Mouse (Mus musculus) neutrophil, adult 5-6 weeks (primary cell): Measurements from ENCODE around the gene Slc41a3. TPM values are rescaled to one million over a fixed set of nuclear protein-coding genes. Genes with fewer than 3 reads are reported as not detected.

Experiments
- ATAC-seq: fragments of 151-379, 151-347 bp; 2 replicates; pipeline ENCODE4 v1.8.0; 2017; ENCODE audit warnings: mild to moderate bottlenecking, moderate TSS enrichment; ENCODE audit not compliant: insufficient number of reproducible peaks, poor library complexity, low FRiP score, severe bottlenecking; ENCODE audit errors: extremely low read depth
- total RNA-seq: library from RNA; stranded (forward); fragments of 200-1000 nt; gene quantifications from 2 replicates; pipeline ENCODE4 v1.2.3, GENCODE M21; 2017

Gene Slc41a3
- total RNA-seq, 1 experiment from 2014 or later, result 2.2 TPM

DNA sequence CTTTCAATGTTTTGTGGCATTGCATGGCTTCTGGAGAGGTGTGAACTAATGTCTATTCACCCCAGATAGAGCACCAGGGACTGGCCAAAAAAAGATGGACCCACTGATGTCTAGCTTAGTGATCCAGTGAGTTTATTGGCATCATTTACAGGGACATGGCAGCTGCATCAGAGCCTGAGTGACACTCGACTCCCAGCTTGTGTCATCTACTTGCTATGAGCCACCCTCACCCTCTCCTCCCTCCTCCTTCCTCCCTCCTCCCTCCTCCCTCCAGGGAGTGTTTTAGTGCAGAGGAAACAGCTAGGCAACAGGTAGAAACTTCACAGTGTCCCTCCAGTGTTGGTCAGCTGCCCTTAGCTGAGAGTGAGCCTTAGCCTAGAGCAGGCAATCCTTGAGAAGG is 9.6 kb upstream of the Slc41a3 start:
- no peak for ATAC-seq

DNA sequence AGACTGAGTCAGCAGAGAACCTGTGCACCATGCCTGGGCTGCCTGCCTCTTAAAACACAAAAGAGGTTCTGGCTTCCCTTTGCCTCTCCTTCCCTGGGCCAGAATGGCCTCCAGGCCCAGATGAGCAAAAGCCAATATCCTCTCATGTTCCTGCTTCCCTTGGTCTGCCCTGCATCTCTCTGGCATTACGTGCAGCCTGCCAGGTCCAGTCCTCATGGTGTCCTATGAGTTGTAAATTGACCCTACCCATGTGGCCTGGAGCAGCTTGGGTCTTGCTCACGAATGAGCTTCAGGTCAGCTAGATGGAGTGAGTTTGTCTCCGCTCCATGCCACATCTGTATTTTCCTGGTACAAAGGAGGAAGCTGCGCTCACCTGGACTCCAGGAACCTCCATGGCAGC is 7.5 kb upstream of the Slc41a3 start:
- ATAC-seq, result no peak

DNA sequence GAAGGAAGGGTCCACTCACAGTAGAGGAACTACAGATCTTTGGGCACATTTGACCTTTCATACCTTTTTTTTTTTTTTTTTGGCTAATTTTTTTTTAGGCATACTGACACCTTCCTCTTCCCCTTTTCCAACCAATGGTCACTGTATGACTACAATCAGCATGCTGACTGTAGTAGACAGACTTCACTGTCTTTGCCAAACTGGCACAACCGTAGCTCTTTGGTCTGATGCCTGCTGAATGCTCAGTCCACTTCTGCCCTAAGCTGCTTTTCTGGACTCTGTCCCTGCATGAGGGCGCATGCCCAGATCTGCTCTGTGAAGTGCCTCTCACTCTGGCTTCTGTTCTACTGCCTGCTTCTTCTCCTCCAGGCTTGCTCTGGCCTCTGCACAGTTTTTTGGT is 6.9 kb upstream of the Slc41a3 start:
- ATAC-seq, result no peak

DNA sequence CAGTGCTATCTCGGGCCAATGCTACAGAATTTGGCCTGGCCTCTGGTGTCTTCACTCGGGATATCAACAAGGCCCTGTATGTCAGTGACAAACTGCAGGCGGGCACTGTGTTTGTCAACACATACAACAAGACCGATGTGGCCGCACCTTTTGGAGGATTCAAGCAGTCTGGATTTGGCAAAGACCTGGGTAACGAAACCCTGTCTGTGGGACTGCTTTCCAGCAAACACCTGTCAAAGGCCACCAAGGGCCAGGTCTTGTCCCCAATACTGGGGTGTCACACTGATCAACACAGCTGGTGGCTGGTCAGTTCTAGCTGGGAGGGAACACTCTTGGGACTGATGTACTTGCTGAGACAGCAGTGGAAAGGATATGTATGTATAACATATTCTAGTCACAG is 6.3 kb upstream of the Slc41a3 start:
- no peak for ATAC-seq

DNA sequence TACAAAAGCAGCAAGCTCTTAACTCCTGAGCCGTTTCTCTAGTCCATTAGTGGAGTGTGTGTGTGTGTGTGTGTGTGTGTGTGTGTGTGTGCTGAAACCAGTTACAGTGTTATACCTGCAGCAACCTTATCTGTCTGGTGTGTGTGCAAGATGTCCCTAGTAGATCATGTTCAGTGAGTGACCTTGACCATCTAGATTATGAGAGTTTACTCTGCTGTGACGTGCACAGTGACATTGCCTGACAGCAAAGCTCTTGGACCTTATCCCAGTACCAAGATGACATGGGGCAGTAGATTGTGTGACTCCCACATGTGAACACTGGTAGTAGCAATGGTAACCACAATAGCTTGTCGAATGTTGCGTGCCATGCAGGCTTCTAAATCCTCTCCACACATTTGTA is 4.2 kb upstream of the Slc41a3 start:
- ATAC-seq, result no peak

DNA sequence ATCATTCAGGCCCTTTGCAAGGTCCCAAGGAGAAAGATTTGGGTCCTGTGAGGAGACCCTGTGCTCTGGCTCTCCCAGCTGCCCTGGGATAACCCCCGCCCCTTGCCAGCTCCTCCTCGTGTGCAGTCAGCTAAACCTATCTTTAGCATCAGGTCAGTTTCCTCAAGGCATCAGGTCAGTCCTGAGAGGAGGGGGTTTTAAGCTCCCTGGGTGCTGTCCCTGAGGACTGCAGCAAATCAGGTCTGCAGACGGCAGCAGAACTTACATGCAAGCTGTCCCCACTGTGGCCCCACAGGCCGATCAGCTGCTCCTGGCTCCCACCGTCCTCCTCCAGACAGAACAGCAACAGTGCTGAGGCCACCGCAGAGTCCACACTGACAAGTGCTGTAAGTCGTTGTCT is 2.8 kb upstream of the Slc41a3 start:
- no peak for ATAC-seq

DNA sequence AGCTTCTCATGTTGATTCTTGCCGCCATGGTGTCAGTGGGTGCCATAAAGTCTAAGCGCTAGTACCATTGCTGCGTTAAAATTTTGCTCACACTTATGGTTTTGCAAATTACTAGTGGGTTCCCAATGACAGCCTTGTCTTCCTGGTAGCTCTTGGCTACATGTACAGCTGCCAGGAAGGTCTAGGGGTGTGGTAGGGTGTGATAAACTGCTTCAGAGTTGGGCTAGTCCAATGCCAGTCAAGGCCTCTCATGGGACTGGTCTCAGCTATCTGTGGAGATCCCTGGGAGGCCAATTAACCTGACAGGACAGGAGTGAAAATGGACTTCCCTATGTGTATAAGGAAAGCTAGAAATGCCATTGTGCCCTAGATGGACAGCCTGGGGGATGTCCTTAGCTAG is 2.2 kb upstream of the Slc41a3 start:
- no peak for ATAC-seq

DNA sequence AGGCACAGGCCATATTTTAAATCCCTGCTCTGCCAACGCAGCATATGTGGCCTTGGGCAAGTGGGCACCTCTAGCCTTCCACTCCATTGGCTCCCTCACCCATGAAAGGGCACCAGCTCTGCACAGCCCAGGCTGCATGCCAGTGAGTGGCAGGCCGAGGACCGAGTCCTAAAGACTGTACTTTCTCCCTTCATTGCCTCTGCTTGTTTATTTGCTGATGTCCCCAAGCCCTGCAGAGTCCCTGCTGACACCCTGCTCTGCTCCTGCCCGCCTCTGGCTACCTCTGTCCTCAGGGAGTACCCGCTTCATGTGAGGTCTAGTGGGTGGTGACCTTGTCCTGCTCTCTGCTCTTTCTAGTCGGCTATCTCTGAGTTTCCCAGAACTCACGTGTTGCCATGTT is 1.4 kb upstream of the Slc41a3 start:
- no peak for ATAC-seq

DNA sequence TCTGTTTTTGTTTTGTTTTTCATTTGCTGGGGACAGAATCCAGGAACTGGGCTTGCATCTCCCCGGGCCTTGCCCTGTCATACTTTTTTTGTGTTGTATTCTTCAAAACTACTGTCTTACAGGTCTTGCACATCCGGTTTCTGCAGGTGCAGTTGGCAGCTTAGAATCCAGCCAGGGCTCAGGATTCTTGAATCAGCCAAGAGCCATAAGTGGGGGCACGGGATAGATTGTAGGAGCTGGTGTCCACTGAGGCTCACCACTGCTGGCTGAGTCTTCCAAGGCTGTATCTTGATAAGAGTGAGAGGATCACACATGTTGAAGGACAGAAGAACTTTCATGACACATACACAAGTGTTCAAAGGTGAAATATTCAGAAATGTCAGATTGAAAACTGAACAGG is 395 bp upstream of the Slc41a3 start:
- no peak for ATAC-seq

DNA sequence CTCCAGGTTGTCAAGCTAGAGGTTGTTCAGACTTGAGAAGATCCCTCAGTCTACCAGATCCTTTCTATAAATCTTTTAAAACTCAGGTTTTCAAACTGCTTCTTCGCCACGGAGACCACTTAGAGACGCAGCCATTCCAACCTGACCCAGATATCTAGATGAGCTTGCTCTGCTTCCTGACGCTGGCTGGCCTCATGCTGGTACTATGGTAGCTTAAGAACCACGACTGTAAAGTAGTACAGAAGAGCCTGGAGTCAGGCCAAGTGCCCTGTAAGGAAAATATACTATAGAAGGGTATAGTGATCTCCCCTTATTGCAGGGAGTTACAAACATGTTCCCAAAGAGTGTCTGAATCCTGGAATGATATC is 757 bp downstream of the Slc41a3 start:
- ATAC-seq, result no peak

DNA sequence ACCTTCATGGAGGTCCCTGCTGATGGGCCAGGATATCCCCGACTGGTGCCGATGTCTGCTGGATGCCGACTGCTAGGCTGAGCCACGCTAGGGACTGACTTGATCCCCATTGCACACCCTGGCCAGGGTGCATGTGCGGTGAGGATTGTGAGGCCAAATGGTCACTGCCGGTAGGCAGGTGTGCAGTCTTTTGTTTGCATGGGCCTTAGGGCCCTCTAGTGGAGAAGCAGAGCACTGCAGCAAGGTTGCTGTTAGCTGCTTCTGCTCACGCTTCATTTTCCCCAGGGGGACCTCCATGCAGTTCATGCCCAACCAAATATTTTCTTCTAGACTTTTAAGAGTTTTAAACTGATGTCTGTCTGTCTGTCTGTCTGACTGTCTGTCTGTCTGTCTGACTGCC is 2.0 kb downstream of the Slc41a3 start:
- peak; percentile 53; the same call in 1 of the 2 replicates for ATAC-seq

DNA sequence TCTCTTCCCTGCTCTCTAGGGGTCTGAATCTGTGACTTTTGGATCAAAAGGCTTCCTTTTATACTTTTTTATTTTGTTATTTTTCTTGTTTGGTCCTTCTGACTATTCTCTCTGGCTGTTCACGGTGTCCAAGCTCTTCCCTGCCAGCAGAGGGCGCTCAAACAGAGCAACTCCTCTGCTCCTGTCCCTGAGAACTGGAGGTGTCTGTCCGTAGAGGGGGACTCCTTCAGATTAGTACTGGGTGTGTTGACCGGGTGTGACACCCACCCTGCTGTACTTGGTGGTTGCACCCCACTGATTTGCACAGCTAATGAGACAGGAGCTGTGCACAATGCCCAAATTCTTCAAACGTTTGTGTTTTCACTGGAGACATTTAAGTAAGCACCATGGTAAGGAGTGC is 2.7 kb downstream of the Slc41a3 start:
- peak; percentile 45; the same call in 1 of the 2 replicates for ATAC-seq

DNA sequence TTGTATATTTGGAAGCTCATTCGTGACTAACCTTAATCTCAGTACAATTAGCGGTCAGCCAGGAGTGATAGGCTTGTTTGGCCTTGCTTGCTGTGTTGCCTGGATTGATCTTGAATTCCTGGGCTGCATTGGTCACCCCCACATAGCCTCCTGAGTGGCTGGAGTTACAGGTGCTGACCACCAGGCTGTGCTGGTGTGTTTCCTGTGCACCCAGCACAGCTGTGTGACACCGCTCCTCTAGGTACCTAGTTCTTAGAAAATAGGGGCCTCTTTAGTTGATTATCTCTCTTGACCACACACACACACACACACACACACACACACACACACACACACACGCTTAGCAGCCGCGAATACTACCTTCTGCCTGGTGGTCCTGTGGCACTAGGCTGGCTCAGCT is 3.7 kb downstream of the Slc41a3 start:
- ATAC-seq, result no peak

DNA sequence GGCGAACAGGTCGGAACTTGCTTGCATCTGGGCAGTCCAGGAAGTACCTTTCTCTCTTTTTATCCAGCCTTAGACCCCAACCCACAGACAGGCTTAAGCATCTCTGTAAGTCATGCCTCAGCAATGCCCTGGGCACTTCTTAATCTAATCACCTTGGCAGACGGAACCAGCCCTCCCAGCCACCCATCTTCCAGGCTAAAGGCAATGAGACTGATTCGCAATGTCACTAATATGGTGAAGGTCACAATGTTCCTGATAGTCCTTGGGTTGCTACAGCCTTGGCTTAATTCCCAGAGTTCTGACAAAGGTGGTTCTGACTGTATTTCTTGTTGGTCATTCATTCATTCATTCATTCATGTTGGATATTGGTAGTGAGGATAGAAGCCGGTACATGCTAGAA is 5.7 kb downstream of the Slc41a3 start:
- no peak for ATAC-seq

DNA sequence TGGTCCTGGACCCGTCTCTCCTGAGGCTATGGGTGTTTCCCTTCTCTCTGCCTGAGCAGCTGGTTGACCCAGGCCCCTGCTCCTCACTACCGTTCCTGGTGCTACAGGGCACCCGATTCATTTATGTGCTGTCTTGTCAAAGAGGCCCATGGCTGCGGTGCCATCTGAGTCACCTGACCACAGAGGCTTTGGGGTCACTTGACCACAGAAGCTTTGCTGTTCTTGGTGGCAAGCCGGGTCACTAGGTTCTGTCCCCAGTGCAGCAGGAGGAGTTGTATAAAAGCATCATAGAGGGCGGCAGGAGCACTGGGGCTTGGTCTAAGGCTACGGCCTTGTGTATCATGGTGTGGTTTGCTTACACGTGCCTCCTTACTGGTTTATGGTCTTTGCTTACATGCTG is 8.8 kb downstream of the Slc41a3 start:
- no peak for ATAC-seq

DNA sequence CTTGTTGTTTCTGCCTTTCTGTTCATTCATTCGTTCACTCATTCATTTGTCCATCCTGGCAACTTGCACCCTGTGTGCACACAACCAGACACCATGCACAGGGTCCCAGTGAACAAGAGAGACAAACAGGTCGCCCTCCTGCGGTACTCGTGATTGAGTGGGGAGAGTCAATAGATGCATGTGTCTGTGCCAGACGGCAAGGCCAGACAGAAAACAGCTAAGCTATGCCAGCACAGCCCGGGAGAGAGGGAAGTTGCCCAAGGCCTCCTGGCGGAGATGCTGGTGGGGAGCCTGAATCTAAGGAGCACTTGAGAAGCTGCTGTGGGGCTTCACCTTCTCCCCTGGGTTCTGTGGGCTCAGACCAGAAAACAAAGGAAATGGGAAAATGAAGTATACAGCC is 10.8 kb downstream of the Slc41a3 start:
- no peak for ATAC-seq

DNA sequence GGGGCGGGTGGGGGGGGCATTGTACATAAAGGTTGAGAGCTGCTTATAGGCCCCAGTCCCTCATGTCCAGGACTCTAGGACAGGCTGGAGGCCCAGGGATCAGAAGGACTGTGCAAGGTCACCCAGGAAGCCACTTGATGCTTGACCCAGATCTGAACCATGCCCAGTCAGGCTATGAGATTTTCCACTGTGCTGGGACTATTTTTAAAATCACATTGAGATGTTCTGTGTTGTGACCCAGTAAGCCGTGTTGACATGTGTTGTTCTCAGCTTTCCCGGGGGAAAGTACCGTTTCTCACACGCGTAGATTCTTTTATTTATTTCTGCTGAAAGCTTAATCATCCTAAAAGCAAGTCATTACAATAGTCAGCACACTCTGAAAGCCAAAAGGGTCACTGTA is 11.5 kb downstream of the Slc41a3 start:
- no peak for ATAC-seq

DNA sequence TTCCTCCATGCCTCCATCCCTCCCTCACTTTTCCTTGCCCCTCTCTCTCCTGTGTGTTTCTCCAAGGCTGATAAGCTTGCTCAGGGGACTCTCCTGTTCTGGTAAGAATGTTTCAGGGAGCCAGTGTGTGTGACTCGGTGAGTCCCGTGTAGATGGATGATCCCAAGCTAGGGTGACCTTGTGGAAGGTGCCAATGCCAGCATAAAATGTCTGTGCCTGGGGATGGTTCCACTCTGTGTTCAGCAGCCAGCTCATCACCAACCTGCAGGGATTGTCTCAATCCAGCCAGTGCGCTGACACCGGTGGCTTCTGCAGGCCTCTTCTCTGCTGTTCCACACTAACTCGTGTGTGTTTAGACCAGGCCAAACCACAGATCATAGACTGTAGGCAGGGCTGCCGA is 12.0 kb downstream of the Slc41a3 start:
- no peak for ATAC-seq

DNA sequence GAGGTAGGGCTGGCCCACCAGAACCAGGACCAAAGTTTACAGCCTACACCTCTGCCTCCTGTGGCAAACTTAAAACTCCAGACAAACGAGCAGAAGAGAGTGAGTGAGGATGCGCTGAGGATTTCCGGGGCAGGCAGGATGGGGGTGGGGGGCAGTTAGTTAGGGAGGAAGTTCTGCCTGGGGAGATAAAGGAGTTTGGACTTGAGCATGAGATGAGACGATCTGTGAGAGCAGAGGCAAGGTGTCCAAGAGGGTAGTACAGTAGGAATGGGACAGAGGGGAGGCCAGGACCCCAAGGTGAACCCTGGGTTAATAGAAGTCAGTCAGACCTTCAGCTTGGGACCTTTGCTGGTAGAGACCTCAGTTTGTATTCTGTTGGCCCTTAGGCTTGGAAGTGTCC is 13.7 kb downstream of the Slc41a3 start:
- ATAC-seq, result no peak

DNA sequence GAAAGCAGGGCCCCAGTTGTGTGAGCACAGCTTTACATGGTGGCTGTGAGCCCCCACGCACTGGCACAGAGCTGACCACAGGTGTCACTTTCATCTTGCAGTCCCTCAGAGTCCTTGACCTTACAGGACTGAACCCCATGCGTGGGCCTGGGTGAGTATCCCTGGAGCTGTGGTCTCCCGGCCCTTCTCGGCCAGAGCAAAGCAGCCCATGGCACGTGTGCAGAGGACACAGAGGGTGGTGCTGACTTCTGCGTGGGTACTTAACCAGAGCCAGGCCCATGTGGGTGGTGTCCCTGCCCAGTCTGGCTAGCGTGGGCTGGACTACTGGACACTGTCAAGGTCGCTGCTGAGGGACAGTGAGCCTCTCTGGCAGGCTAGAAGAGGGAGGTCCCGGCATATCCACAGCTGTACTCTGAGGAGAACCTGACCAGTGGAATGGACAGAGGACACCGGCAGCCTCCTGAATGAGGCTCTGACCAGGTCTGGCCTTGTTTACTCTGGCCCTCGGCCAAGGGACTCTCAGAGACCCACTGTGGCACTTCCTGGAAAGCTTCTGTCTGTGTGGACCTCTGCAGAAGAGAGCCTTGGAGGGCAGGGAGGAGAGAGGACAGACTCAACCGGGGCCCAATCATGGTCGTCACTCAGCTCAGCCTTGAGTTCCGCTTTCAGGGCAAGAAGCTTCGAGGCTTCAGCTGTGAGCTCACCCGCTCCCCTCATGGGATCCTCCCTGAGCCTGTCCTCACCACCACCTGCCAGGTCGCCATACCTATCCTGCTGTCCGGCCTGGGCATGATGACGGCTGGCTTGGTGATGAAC is 14.5 kb downstream of the Slc41a3 start:
- no peak; the same call in 1 of the 2 replicates for ATAC-seq

DNA sequence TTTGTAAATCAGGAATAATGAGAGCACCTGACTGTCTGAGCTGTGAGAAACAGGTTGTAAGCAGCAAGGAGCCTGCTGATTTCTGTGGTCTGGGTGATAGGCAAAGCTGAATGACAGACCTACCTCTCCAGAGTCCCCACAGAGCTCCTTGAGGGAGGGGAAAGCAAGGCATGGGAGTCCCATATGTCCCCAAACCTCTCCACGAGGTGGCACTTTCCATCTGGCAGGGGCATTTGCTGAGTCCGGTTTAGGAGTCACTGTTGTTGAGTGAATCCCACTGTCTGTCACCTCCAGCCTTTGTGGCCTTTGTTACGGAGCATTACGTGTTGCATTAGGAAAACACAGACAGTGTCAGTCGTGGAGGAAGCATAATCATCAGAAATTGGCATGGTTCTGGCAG is 15.4 kb downstream of the Slc41a3 start:
- no peak for ATAC-seq
